Mouse (Mus musculus) myocyte (in vitro differentiated cells): ENCODE data around the gene 4930503B20Rik.

Source experiments
- CEBPB ChIP-seq: IDR thresholded peaks from 2 replicates; pipeline ENCODE4 v1.6.1; 2011; ENCODE audit warnings: mild to moderate bottlenecking, moderate library complexity; ENCODE audit not compliant: poor library complexity, insufficient read depth, severe bottlenecking
- E2F4 ChIP-seq: IDR thresholded peaks from one replicate; pipeline ENCODE4 v1.6.1; 2011; ENCODE audit warnings: mild to moderate bottlenecking, control low read depth, moderate library complexity; ENCODE audit not compliant: insufficient read depth
- MAX ChIP-seq: IDR thresholded peaks from one replicate; pipeline ENCODE4 v1.6.1; 2011; ENCODE audit warnings: low read depth, mild to moderate bottlenecking, control low read depth
- MYOD1 ChIP-seq, 3 experiments: IDR thresholded peaks; one replicate each; pipeline ENCODE4 v1.6.1; 2011; ENCODE audit warnings: control low read depth in 2 of 3, low read depth in 2 of 3, mild to moderate bottlenecking in 2 of 3, moderate library complexity in 1 of 3; ENCODE audit not compliant: insufficient read length in 2 of 3, control insufficient read depth in 1 of 3
- MYOG ChIP-seq, 3 experiments: IDR thresholded peaks; one replicate each; pipeline ENCODE4 v1.6.1; 2011; ENCODE audit warnings: control low read depth in 2 of 3, low read depth in 2 of 3, mild to moderate bottlenecking in 2 of 3; ENCODE audit not compliant: insufficient read length in 2 of 3, control insufficient read depth in 1 of 3, insufficient read depth in 1 of 3
- POLR2A ChIP-seq: IDR thresholded peaks from one replicate; pipeline ENCODE4 v1.6.1; 2011; ENCODE audit warnings: low read depth, mild to moderate bottlenecking, control low read depth, moderate library complexity; ENCODE audit not compliant: insufficient read length
- SRF ChIP-seq: IDR thresholded peaks from one replicate; pipeline ENCODE4 v1.6.1; 2011; ENCODE audit warnings: low read depth; ENCODE audit not compliant: control insufficient read depth, insufficient read length
- TCF12 ChIP-seq: IDR thresholded peaks from one replicate; pipeline ENCODE4 v1.6.1; 2011; ENCODE audit warnings: mild to moderate bottlenecking, control low read depth; ENCODE audit not compliant: poor library complexity, insufficient read depth, severe bottlenecking
- TCF3 ChIP-seq: IDR thresholded peaks from one replicate; pipeline ENCODE4 v1.6.1; 2011; ENCODE audit warnings: low read depth, control low read depth; ENCODE audit not compliant: insufficient read length
- USF1 ChIP-seq: IDR thresholded peaks from one replicate; pipeline ENCODE4 v1.6.1; 2011; ENCODE audit warnings: low read depth, mild to moderate bottlenecking, control low read depth, moderate library complexity

- no peak for TF ChIP-seq CEBPB
- TF ChIP-seq MYOD1 (IDR thresholded peaks at IDR 0.05; ENCODE audit: control insufficient read depth in 1 of 3, insufficient read length in 2 of 3, low read depth in 2 of 3), result no peak
- TF ChIP-seq E2F4, result no peak
- TF ChIP-seq USF1, result no peak
- TF ChIP-seq POLR2A, result no peak
- no peak for TF ChIP-seq MAX
- no peak for TF ChIP-seq TCF3
- no peak for TF ChIP-seq TCF12
- TF ChIP-seq MYOG (IDR thresholded peaks at IDR 0.05; ENCODE audit: control insufficient read depth in 1 of 3, insufficient read depth in 1 of 3, insufficient read length in 2 of 3, low read depth in 2 of 3), result no peak
- TF ChIP-seq SRF, result no peak
Observed at GRCm38 (mm10) chr3:146602531-146602930, 48.6 kb downstream of the 4930503B20Rik start.
